In genomic region chr4:126978706-126979105, GRCm38 (mm10) we compare ENCODE assay signal across 22 mouse cellular contexts. TPM values are rescaled to one million over a fixed set of nuclear protein-coding genes. Genes with fewer than 3 reads are reported as not detected.
A peak's percentile ranks its signal among the peaks of the same experiment; 100 is the strongest.
DNase-seq lines count a peak whose midpoint lies in the region; ATAC-seq and TF ChIP-seq lines count a peak whose summit lies in the region.
"Had no signal": no experiment of that assay in that cellular context is flagged by ENCODE, and none has a peak within 500 bp of the region (broad histone marks: within the 10 kb centered on the region; RNA-seq: fewer than 3 reads in every experiment).

No protein-coding gene starts in this region.

- intact Hi-C loops in gastrocnemius, adult 2 months (cut with DNase I), result no loop called here
- intact Hi-C loops in left cerebral cortex, adult 2 months (cut with DNase I), result no loop called here

- WGBS in stomach, postnatal 0 days, result 70% methylated on average over 3 of the region's 3 CpGs

- no peaks in the 10 kb centered on the region for H3K27me3 ChIP-seq in stomach, postnatal 0 days (ENCODE audit: control insufficient read depth, insufficient read depth, low read length)
- H3K27me3 ChIP-seq: kidney, embryonic 15.5 days; neural tube, embryonic 13.5 days had no signal

- no peak overlapping the region for H3K27ac ChIP-seq in gastrocnemius, adult 2 months
- H3K27ac ChIP-seq in left cerebral cortex, adult 2 months, result no peak overlapping the region
- H3K27ac ChIP-seq in stomach, postnatal 0 days (replicated peaks), result no peak overlapping the region
- H3K27ac ChIP-seq: forebrain, embryonic 10.5 days; heart, embryonic 10.5 days; kidney, embryonic 15.5 days; neural tube, embryonic 13.5 days had no signal

- no peak for DNase-seq in gastrocnemius, adult 2 months
- no peak for DNase-seq in gastrocnemius, postnatal 25 days
- DNase-seq in left cerebral cortex, adult 2 months (ENCODE audit: extremely low spot score in 1 of 2, low spot score in 2 of 2), result no peak
- no peak for DNase-seq in left cerebral cortex, adult 9 months (ENCODE audit: low spot score in 2 of 2)
- peak; percentile 38 for DNase-seq in ES-CJ7 (ENCODE audit: low read depth, low spot score)
- DNase-seq in stomach, postnatal 0 days (ENCODE audit: low spot score), result no peak
- no peak for DNase-seq in urinary bladder, postnatal 36 days (ENCODE audit: low spot score in 2 of 2)
- DNase-seq: adrenal gland, postnatal 36 days; cerebellum, adult 9-11 months; kidney, adult 11 months; midbrain, embryonic 14.5 days; retina, postnatal 1 day; right cerebral cortex, postnatal 25 days; spleen, adult 18-20 months; thymus, postnatal 25 days had no signal

- no peaks in the 10 kb centered on the region for H3K36me3 ChIP-seq in stomach, postnatal 0 days (ENCODE audit: control insufficient read depth, insufficient read depth, low read length)
- H3K36me3 ChIP-seq: forebrain, embryonic 10.5 days; heart, embryonic 10.5 days; kidney, embryonic 15.5 days; neural tube, embryonic 13.5 days had no signal

- no peak overlapping the region for H3K4me2 ChIP-seq in stomach, postnatal 0 days (replicated peaks; ENCODE audit: low read depth)
- H3K4me2 ChIP-seq: kidney, embryonic 15.5 days; neural tube, embryonic 13.5 days had no signal

- no peak for TF ChIP-seq EP300 in stomach, postnatal 0 days (optimal IDR thresholded peaks at IDR 0.05)

- no peak overlapping the region for H3K4me3 ChIP-seq in gastrocnemius, adult 2 months
- no peak overlapping the region for H3K4me3 ChIP-seq in left cerebral cortex, adult 2 months
- H3K4me3 ChIP-seq in stomach, postnatal 0 days (ENCODE audit: low read depth, low read length), result no peak overlapping the region
- H3K4me3 ChIP-seq: forebrain, embryonic 10.5 days; heart, embryonic 10.5 days; kidney, embryonic 15.5 days; megakaryocyte, embryonic 14.5 days; myocyte; neural tube, embryonic 13.5 days had no signal

- H3K9ac ChIP-seq in stomach, postnatal 0 days (ENCODE audit: low read length), result no peak overlapping the region
- H3K9ac ChIP-seq: kidney, embryonic 15.5 days; neural tube, embryonic 13.5 days had no signal

- no peaks in the 10 kb centered on the region for H3K9me3 ChIP-seq in stomach, postnatal 0 days (ENCODE audit: control insufficient read depth, low read length)
- H3K9me3 ChIP-seq: forebrain, embryonic 10.5 days; heart, embryonic 10.5 days; kidney, embryonic 15.5 days; megakaryocyte, embryonic 14.5 days; neural tube, embryonic 13.5 days had no signal

- peak; percentile 3; the same call in 1 of the 2 replicates for TF ChIP-seq CTCF in gastrocnemius, adult 2 months (IDR thresholded peaks at IDR 0.05)
- TF ChIP-seq CTCF in left cerebral cortex, adult 2 months (IDR thresholded peaks at IDR 0.05), result peak; percentile 4; the same call in 1 of the 2 replicates
- TF ChIP-seq CTCF in stomach, postnatal 0 days (IDR thresholded peaks at IDR 0.05; ENCODE audit: low read depth), result peak; percentile 44

- H3K4me1 ChIP-seq in stomach, postnatal 0 days (replicated peaks; ENCODE audit: control insufficient read depth, insufficient read depth), result no peaks in the 10 kb centered on the region
- H3K4me1 ChIP-seq: forebrain, embryonic 10.5 days; heart, embryonic 10.5 days; kidney, embryonic 15.5 days; megakaryocyte, embryonic 14.5 days; neural tube, embryonic 13.5 days had no signal

- no peak for ATAC-seq in stomach, postnatal 0 days (ENCODE audit: low FRiP score, low TSS enrichment)
- ATAC-seq: hindbrain, embryonic 16.5 days had no signal

RNA-seq across cellular contexts. Expression of gene Zmym4, which starts 10.8 kb away (rescaled TPM):
- 10 to 100 TPM; 18.0 to 19.8 TPM for total RNA-seq in gastrocnemius, adult 2 months (2021)
- total RNA-seq in gastrocnemius, postnatal 25 days (2021), result 10 to 100 TPM; 10.5 to 12.9 TPM
- 10 to 100 TPM; 46.3 to 59.0 TPM for total RNA-seq in left cerebral cortex, adult 2 months (2021)
- polyA plus RNA-seq in stomach, postnatal 0 days (2015; fragmentation: Nextera tagmentation; extraction: Ambion mirVana), result 6.7 and 7.1 TPM in 2 replicates

RNA-seq across cellular contexts. Expression of gene Sfpq, which starts 42.4 kb away (rescaled TPM):
- 10 to 100 TPM; 63.4 to 83.0 TPM for total RNA-seq in gastrocnemius, adult 2 months (2021)
- total RNA-seq in gastrocnemius, postnatal 25 days (2021), result 10 to 100 TPM; 53.1 to 65.7 TPM
- total RNA-seq in left cerebral cortex, adult 2 months (2021), result 100 to 1,000 TPM; 243 to 256 TPM
- polyA plus RNA-seq in stomach, postnatal 0 days (2015; fragmentation: Nextera tagmentation; extraction: Ambion mirVana), result 41.5 and 42.9 TPM in 2 replicates
